Mouse (Mus musculus) limb, embryonic 13.5 days (tissue): ENCODE measurements around the gene Ikbip. TPM values are rescaled to one million over a fixed set of nuclear protein-coding genes. Genes with fewer than 3 reads are reported as not detected.
A peak's percentile ranks its signal among the peaks of the same experiment; 100 is the strongest.

Experiments
- ATAC-seq: fragments of 200-750 bp; cut with Nextera tagmentation; 2 replicates; pipeline ENCODE4 v1.8.0; 2017; ENCODE audit warnings: low read depth, moderate number of reproducible peaks, moderate TSS enrichment; ENCODE audit not compliant: low FRiP score
- H3K27ac ChIP-seq: fragments of 300-500 bp; sonication (generic); 2 replicates; pipeline ENCODE4 v1.5.1; 2015; ENCODE audit warnings: inconsistent platforms, mild to moderate bottlenecking, moderate library complexity
- H3K27me3 ChIP-seq: fragments of 300-500 bp; sonication (generic); 2 replicates; pipeline ENCODE4 v1.6.1; 2015; ENCODE audit warnings: mild to moderate bottlenecking, inconsistent platforms
- H3K36me3 ChIP-seq: fragments of 300-500 bp; sonication (generic); 2 replicates; pipeline ENCODE4 v1.6.1; 2015; ENCODE audit warnings: inconsistent platforms, mild to moderate bottlenecking, moderate library complexity
- H3K4me1 ChIP-seq: fragments of 300-500 bp; sonication (generic); 2 replicates; pipeline ENCODE4 v1.6.1; 2015; ENCODE audit warnings: inconsistent platforms
- H3K4me2 ChIP-seq: fragments of 300-500 bp; sonication (generic); replicated peaks from 2 replicates; pipeline ENCODE4 v1.6.1; 2015; ENCODE audit warnings: inconsistent platforms, mild to moderate bottlenecking, moderate library complexity
- H3K4me3 ChIP-seq: fragments of 300-500 bp; sonication (generic); 2 replicates; pipeline ENCODE4 v1.5.1; 2015; ENCODE audit warnings: moderate library complexity, mild to moderate bottlenecking, inconsistent platforms
- H3K9ac ChIP-seq: fragments of 300-500 bp; sonication (generic); 2 replicates; pipeline ENCODE4 v1.6.1; 2015; ENCODE audit warnings: mild to moderate bottlenecking, inconsistent platforms
- H3K9me3 ChIP-seq: fragments of 300-500 bp; sonication (generic); 2 replicates; pipeline ENCODE4 v1.6.1; 2016; ENCODE audit warnings: inconsistent platforms
- WGBS: fragments of 180-500 bp; shearing (Covaris S2); methylation state at CpG from one replicate; pipeline ENCODE4 v1.1.7; 2015; 5-methylcytosine and 5-hydroxymethylcytosine counted together
- polyA plus RNA-seq: library from polyadenylated mRNA; unstranded; fragments of >200 nt; fragmentation: Nextera tagmentation; extraction: Ambion mirVana; gene quantifications from 2 replicates; pipeline ENCODE4 v1.2.1, GENCODE M21; 2015

Gene Ikbip
- polyA plus RNA-seq, 1 experiment from 2014 or later: 70.6 TPM

GRCm38 (mm10) chr10:91123828-91124822 is 41.4 kb downstream of the Ikbip start, which contains the start of gene Slc25a3:
Slc25a3 (minus strand) TSS chr10:91124059.
- Histone ChIP-seq H3K9me3 (no peaks in the 10 kb centered on the region), H3K9ac (peak within 1 kb of the TSS; percentile 95), H3K4me2 (peak within 1 kb of the TSS; percentile 92), H3K27ac (peak within 1 kb of the TSS; percentile 90), H3K27me3 (no peaks in the 10 kb centered on the region), H3K36me3 (peaks cover 29% of the 10 kb centered on the region), H3K4me1 (peaks cover 12% of the 10 kb centered on the region), H3K4me3 (peak within 1 kb of the TSS; percentile 95)
- WGBS: 13% methylated on average over 59 of the region's 59 CpGs
- peak; percentile 100 for ATAC-seq

GRCm38 (mm10) chr10:91126618-91127355 is 44.0 kb downstream of the Ikbip start:
- no peaks in the 10 kb centered on the region for H3K27me3 ChIP-seq
- H3K4me1 ChIP-seq: peaks cover 12% of the 10 kb centered on the region
- no peak for ATAC-seq
- H3K4me3 ChIP-seq: no peak overlapping the region
- H3K27ac ChIP-seq: no peak overlapping the region
- H3K4me2 ChIP-seq: no peak overlapping the region
- no peak overlapping the region for H3K9ac ChIP-seq
- 0 out of 2 replicates have a peak, but pooled peaks cover 4% of the 10 kb centered on the region for H3K9me3 ChIP-seq
- peaks cover 4% of the 10 kb centered on the region; the same call in 1 of the 2 replicates for H3K36me3 ChIP-seq
- WGBS: 74% methylated on average over 10 of the region's 10 CpGs

- Histone ChIP-seq H3K4me3 (no peak overlapping the region), H3K9ac (no peak overlapping the region), H3K4me2 (no peak overlapping the region), H3K9me3 (0 out of 2 replicates have a peak, but pooled peaks cover 4% of the 10 kb centered on the region), H3K27me3 (no peaks in the 10 kb centered on the region), H3K27ac (no peak overlapping the region), H3K4me1 (peaks cover 6% of the 10 kb centered on the region), H3K36me3 (no peaks in the 10 kb centered on the region)
- 68% methylated on average over 2 of the region's 2 CpGs for WGBS
- ATAC-seq: no peak
Measured at GRCm38 (mm10) chr10:91127395-91127794, 44.7 kb downstream of the Ikbip start.

- WGBS: 82% methylated on average over 1 of the region's 1 CpGs
- no peak overlapping the region for H3K4me3 ChIP-seq
- no peak overlapping the region for H3K4me2 ChIP-seq
- no peak overlapping the region for H3K9ac ChIP-seq
- H3K9me3 ChIP-seq: 0 out of 2 replicates have a peak, but pooled peaks cover 4% of the 10 kb centered on the region
- no peak for ATAC-seq
- no peaks in the 10 kb centered on the region for H3K27me3 ChIP-seq
- H3K27ac ChIP-seq: no peak overlapping the region
- no peaks in the 10 kb centered on the region for H3K36me3 ChIP-seq
- H3K4me1 ChIP-seq: no peaks in the 10 kb centered on the region
Measured at GRCm38 (mm10) chr10:91128551-91129160, 45.9 kb downstream of the Ikbip start.

GRCm38 (mm10) chr10:91130792-91131191 is 48.1 kb downstream of the Ikbip start:
- WGBS: 95% methylated on average over 3 of the region's 3 CpGs
- H3K4me3 ChIP-seq: no peak overlapping the region
- H3K36me3 ChIP-seq: no peaks in the 10 kb centered on the region
- 0 out of 2 replicates have a peak, but pooled peaks cover 4% of the 10 kb centered on the region for H3K9me3 ChIP-seq
- ATAC-seq: no peak
- H3K4me1 ChIP-seq: no peaks in the 10 kb centered on the region
- H3K27ac ChIP-seq: no peak overlapping the region
- H3K9ac ChIP-seq: no peak overlapping the region
- no peak overlapping the region for H3K4me2 ChIP-seq
- no peaks in the 10 kb centered on the region for H3K27me3 ChIP-seq

- Histone ChIP-seq H3K27ac (no peak overlapping the region), H3K4me2 (no peak overlapping the region), H3K4me3 (no peak overlapping the region), H3K27me3 (no peaks in the 10 kb centered on the region), H3K9ac (no peak overlapping the region), H3K9me3 (0 out of 2 replicates have a peak, but pooled peaks cover 4% of the 10 kb centered on the region), H3K4me1 (no peaks in the 10 kb centered on the region), H3K36me3 (no peaks in the 10 kb centered on the region)
- no peak for ATAC-seq
- WGBS: 100% methylated on average over 1 of the region's 1 CpGs
Measured at GRCm38 (mm10) chr10:91131565-91131964, 48.8 kb downstream of the Ikbip start.

GRCm38 (mm10) chr10:91135302-91135972 is 52.7 kb downstream of the Ikbip start:
- no peak overlapping the region for H3K4me2 ChIP-seq
- H3K36me3 ChIP-seq: no peaks in the 10 kb centered on the region
- no peak overlapping the region for H3K9ac ChIP-seq
- no peaks in the 10 kb centered on the region for H3K4me1 ChIP-seq
- no peak overlapping the region for H3K27ac ChIP-seq
- no peak for ATAC-seq
- no peaks in the 10 kb centered on the region for H3K9me3 ChIP-seq
- WGBS: 89% methylated on average over 7 of the region's 7 CpGs
- H3K27me3 ChIP-seq: no peaks in the 10 kb centered on the region
- H3K4me3 ChIP-seq: no peak overlapping the region

GRCm38 (mm10) chr10:91137400-91137799 is 54.7 kb downstream of the Ikbip start:
- no peaks in the 10 kb centered on the region for H3K9me3 ChIP-seq
- H3K4me3 ChIP-seq: no peak overlapping the region
- H3K4me2 ChIP-seq: no peak overlapping the region
- H3K36me3 ChIP-seq: no peaks in the 10 kb centered on the region
- 81% methylated on average over 9 of the region's 9 CpGs for WGBS
- H3K4me1 ChIP-seq: no peaks in the 10 kb centered on the region
- H3K27ac ChIP-seq: no peak overlapping the region
- no peaks in the 10 kb centered on the region for H3K27me3 ChIP-seq
- no peak overlapping the region for H3K9ac ChIP-seq
- ATAC-seq: no peak

GRCm38 (mm10) chr10:91138317-91138716 is 55.6 kb downstream of the Ikbip start:
- Histone ChIP-seq H3K36me3 (no peaks in the 10 kb centered on the region), H3K9me3 (no peaks in the 10 kb centered on the region), H3K4me3 (no peak overlapping the region), H3K4me1 (no peaks in the 10 kb centered on the region), H3K9ac (no peak overlapping the region), H3K27me3 (no peaks in the 10 kb centered on the region), H3K4me2 (no peak overlapping the region), H3K27ac (no peak overlapping the region)
- WGBS: 77% methylated on average over 3 of the region's 3 CpGs
- no peak for ATAC-seq

GRCm38 (mm10) chr10:91139148-91139766 is 56.5 kb downstream of the Ikbip start:
- H3K4me3 ChIP-seq: no peak overlapping the region
- no peaks in the 10 kb centered on the region for H3K9me3 ChIP-seq
- no peaks in the 10 kb centered on the region for H3K36me3 ChIP-seq
- no peak overlapping the region for H3K27ac ChIP-seq
- H3K27me3 ChIP-seq: no peaks in the 10 kb centered on the region
- no peak overlapping the region for H3K4me2 ChIP-seq
- H3K4me1 ChIP-seq: no peaks in the 10 kb centered on the region
- 92% methylated on average over 14 of the region's 14 CpGs for WGBS
- H3K9ac ChIP-seq: no peak overlapping the region
- no peak for ATAC-seq

GRCm38 (mm10) chr10:91141564-91141963 is 58.8 kb downstream of the Ikbip start:
- WGBS: 42% methylated on average over 2 of the region's 2 CpGs
- H3K4me3 ChIP-seq: no peak overlapping the region
- no peaks in the 10 kb centered on the region for H3K27me3 ChIP-seq
- H3K9ac ChIP-seq: no peak overlapping the region
- no peak for ATAC-seq
- no peaks in the 10 kb centered on the region for H3K4me1 ChIP-seq
- H3K36me3 ChIP-seq: peaks cover 16% of the 10 kb centered on the region
- no peak overlapping the region for H3K27ac ChIP-seq
- no peak overlapping the region for H3K4me2 ChIP-seq
- no peaks in the 10 kb centered on the region for H3K9me3 ChIP-seq
